Mouse (Mus musculus) cortical plate, adult 2 months (tissue): ENCODE data around the gene Map3k20.

Experiments
- CTCF ChIP-seq: fragments of 200-500 bp; IDR thresholded peaks from 2 replicates; pipeline ENCODE4 v1.5.1; 2011; ENCODE audit warnings: mild to moderate bottlenecking, control low read depth, low read length; ENCODE audit not compliant: insufficient read depth; ENCODE audit errors: extremely low read depth
- POLR2A ChIP-seq: fragments of 200-500 bp; IDR thresholded peaks from 2 replicates; pipeline ENCODE4 v1.6.1; 2011; ENCODE audit warnings: mild to moderate bottlenecking, low read length, control low read depth; ENCODE audit not compliant: insufficient read depth; ENCODE audit errors: extremely low read depth

DNA sequence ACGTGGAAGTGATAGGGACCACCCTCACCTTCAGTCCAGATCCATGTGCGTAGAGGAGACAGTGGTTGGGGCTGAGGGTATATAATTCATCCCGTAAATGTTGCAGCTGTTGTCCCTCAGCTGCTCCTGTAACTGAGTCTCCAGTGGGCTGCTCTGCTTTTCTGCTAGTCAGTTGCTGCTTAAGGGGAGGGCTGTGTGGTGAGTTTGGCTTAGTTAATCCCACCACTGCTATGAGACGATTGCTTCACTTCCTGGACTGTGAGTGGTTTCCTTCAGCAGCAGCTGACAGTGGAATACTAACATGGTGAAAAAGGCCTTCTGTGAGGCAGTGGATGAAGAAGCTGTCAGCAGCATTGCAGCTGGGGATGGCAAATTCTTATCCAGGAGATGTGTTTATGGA lies 33.0 kb downstream of the Map3k20 start:
- TF ChIP-seq CTCF: no peak
- no peak for TF ChIP-seq POLR2A
